Mouse (Mus musculus) brain, adult 2 months (tissue): Measurements from ENCODE around the gene Vegfb.

Experiments used
- DNase-seq: peaks from one replicate; pipeline ENCODE4 v3.0.0; 2011; ENCODE audit warnings: low read depth, low spot score

Gene Vegfb

GRCm38 (mm10) chr19:6941372-6942248 lies 45.8 kb downstream of the Vegfb start, which contains the start of gene Bad:
Gene Bad (plus strand): TSS chr19:6941861.
- peak; percentile 96 for DNase-seq

GRCm38 (mm10) chr19:6940396-6941351 lies 46.8 kb downstream of the Vegfb start:
- DNase-seq = no peak

DNA sequence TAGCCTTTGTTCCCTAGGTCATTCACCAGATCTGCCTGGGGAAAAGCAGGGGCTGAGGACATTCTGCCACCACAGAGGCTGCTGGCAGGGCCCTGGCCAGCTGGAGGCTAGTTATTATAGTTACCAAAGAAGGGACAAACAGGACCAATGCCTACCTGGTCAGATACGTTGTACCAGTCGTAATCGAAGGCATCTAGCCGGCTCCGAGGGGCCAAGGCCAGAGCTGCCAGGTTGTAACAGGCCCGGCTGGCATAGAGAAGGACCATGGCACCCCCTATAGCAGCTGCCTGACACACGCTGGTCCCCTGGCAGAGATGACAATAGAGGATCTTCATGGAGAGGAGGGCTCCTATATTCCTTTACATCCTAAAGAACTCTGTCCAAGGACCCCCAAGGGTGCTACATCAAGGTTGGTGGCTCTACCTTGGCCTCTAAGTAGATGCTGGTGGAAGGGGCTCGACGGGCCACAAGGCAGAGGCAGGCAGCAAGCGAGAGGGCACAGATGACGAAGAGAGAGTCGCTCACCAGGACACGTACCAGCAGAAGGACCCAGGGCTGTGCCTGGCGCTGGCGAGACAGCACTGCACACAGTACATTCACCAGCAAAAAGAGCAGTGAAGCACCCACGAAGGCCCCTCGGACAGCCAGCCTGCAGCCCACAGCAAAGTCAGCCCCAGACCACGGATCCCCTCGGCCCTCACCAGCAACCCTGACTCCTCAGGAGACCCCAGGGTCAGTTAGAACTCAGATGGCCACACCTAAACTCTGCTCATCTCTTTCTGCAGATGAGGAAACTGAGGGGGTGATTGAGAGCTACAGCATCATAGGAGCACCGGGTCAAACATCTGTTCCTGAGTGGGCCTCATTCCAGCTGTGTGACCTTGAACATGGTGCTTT lies 48.1 kb downstream of the Vegfb start:
- DNase-seq = peak; percentile 41

GRCm38 (mm10) chr19:6937541-6938465 lies 49.6 kb downstream of the Vegfb start:
- peak; percentile 63 for DNase-seq

DNA sequence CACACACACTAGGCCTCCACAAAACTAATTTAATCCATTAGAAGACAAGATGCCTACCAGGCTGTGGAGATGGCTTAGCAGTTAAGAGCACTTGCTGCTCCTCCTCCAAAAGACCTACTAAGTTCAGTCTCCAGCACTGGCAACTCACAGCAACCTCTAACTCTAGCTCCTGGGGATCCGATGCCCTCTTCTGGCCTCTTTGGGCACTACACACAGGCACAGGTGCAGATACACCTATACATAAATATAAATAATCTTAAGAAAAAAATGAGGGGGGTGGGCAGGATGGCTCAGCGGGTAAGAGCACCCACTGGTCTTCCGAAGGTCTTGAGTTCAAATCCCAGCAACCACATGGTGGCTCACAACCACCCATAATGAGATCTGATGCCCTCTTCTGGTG lies 51.2 kb downstream of the Vegfb start:
- no peak for DNase-seq

GRCm38 (mm10) chr19:6934195-6934977 lies 53.1 kb downstream of the Vegfb start, which contains the start of gene Kcnk4:
Gene Kcnk4 (minus strand): TSS chr19:6934515.
- DNase-seq = peak; percentile 44

GRCm38 (mm10) chr19:6933436-6934194 lies 53.8 kb downstream of the Vegfb start:
- DNase-seq = peak; percentile 84

DNA sequence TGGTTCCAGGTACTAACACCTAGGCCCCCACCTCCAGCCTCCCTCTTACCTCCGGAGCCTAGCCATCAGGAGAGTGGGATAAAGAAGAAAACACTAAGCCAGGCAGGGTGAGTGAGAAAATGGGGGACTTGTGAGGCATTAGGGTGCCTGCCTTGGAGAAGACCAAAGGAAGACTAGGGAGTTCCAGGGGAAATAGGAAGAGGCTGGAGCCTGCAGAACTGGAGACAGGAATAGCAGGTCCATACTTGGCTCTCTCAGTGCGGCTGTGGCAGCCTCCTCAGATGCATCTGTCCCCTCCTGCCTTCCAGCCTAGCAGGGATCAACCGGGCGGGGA lies 54.4 kb downstream of the Vegfb start:
- no peak for DNase-seq
